Mouse (Mus musculus) B cell, adult 2 months (primary cell): ENCODE measurements around the gene Sbno1.

Experiments
- DNase-seq, 2 experiments: peaks; one replicate each; pipeline ENCODE4 v3.0.0; 2022

Gene Sbno1

DNA sequence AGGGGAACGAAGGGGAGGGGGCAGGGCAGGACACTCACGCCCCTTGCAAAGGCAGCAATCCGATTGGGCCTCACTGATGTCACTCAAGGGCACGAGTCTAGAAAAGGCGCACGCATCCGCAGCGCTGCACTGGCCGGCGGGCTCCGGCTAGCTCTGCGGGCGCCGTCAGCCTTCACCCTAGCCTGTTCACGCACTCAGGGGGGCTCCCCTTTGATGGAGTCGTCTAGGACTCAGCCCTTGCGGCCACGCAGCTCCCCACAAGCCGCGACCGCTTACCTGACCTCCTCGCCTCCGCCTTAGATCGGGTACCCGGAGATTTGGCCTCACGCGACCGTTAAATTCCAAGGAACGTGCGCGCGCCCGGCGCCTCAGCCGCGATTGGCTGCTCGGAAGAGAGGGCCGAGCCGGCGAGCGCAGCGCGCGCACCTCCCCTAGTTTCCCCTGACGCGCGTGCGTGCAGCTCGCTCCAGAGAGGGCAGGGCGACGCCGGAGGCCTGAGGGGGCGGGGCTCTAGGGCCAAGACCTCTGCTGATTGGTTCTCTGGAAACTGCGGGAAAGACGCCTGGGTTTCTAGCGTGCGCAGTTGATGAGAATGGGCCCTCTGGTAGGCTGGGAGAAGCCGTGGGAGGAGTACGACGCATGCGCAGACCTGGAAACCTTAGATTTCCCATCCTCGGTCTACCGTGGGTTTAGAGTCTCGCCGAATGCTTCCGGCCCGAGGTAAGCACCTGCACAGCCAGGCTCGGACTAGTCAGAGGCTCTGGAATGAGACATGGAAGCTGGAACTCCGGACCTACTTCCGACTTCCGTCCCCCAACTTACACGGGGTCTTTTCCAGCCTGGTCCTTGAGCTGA lies 98.1 kb downstream of the Sbno1 start, which contains the start of the genes Mphosph9 and 2810006K23Rik:
Mphosph9 (minus strand) TSS at position 463 of the 855 bp plus-strand sequence.
2810006K23Rik (plus strand) TSS at position 580 of the 855 bp plus-strand sequence.
- peak; percentile 98 for DNase-seq

DNA sequence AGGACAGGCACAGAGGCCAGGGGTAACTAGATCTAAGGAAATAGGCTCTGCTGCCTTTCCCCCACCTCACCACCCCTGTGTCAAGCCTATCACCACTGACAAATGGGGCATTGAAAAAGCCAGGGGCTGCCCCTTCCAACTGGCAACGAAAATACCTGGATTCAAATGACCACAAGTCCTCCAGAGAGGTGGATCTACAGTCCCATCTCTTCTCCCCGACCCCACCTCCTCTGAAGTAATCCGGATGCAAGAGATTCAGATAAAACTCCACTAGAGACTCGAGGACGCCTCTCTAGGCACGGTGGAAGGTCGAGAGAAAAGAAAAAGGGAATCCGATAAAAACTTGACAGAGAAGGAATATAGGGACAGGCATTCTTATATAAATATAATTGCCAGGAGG lies 99.0 kb downstream of the Sbno1 start:
- peak; percentile 17 to 32 for DNase-seq
